Mouse (Mus musculus): Measurements from ENCODE around the gene Extl1. TPM values are rescaled to one million over a fixed set of nuclear protein-coding genes. Genes with fewer than 3 reads are reported as not detected.

Extl1 gene
- polyA plus RNA-seq, 1 experiment from 2014 or later, result 0.58 TPM

- Histone ChIP-seq H3K4me1 (ENCODE audit: control insufficient read depth, insufficient read depth, low read length) (peaks cover 9% of the 10 kb centered on the region), H3K36me3 (ENCODE audit: control insufficient read depth, insufficient read depth, low read length) (no peaks in the 10 kb centered on the region), H3K9ac (ENCODE audit: low read depth, low read length) (no peak overlapping the region), H3K9me3 (replicated peaks; ENCODE audit: control insufficient read depth, low read length, poor library complexity, severe bottlenecking) (no peaks in the 10 kb centered on the region), H3K27me3 (ENCODE audit: control insufficient read depth, insufficient read depth, low read depth, low read length) (peaks cover 27% of the 10 kb centered on the region), H3K4me2 (ENCODE audit: low read length) (no peak overlapping the region), H3K27ac (ENCODE audit: low read length) (no peak overlapping the region), H3K4me3 (ENCODE audit: low read depth, low read length) (no peak overlapping the region)
- 58% methylated on average over 1 of the region's 1 CpGs for WGBS
- no peak for ATAC-seq
Measured at GRCm38 (mm10) chr4:134374306-134374705, 9.3 kb downstream of the Extl1 start.

DNA sequence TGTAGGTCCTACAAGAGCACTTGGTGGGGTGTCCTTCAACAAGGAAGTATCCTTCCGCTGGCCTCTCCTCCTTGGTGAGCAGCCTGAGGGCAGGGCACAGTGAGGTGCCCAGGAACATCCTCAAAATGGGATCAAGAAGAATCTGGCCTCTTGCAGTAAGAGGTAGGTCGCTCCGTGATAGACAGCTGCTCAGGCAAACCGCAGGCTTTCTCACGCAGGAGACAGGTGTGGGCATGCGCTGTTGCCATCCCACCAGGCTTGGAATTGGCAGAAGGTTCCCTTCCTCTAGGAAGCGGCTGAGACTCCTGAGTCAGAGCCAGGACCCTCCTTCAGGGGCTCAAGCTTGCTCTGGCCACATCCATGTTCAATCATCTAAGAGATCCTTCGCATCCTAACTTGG is 10.4 kb downstream of the Extl1 start:
- Histone ChIP-seq H3K36me3 (ENCODE audit: control insufficient read depth, insufficient read depth, low read length) (no peaks in the 10 kb centered on the region), H3K4me3 (ENCODE audit: low read depth, low read length) (no peak overlapping the region), H3K27ac (ENCODE audit: low read length) (no peak overlapping the region), H3K9me3 (replicated peaks; ENCODE audit: control insufficient read depth, low read length, poor library complexity, severe bottlenecking) (no peaks in the 10 kb centered on the region), H3K4me2 (ENCODE audit: low read length) (no peak overlapping the region), H3K9ac (ENCODE audit: low read depth, low read length) (no peak overlapping the region), H3K27me3 (ENCODE audit: control insufficient read depth, insufficient read depth, low read depth, low read length) (peaks cover 29% of the 10 kb centered on the region), H3K4me1 (ENCODE audit: control insufficient read depth, insufficient read depth, low read length) (peaks cover 9% of the 10 kb centered on the region)
- 76% methylated on average over 8 of the region's 8 CpGs for WGBS
- ATAC-seq, result no peak

GRCm38 (mm10) chr4:134372294-134372747 is 11.3 kb downstream of the Extl1 start:
- peak overlapping the region; percentile 99 for H3K4me2 ChIP-seq (ENCODE audit: low read length)
- H3K27ac ChIP-seq (ENCODE audit: low read length), result no peak overlapping the region
- H3K27me3 ChIP-seq (ENCODE audit: control insufficient read depth, insufficient read depth, low read depth, low read length), result peaks cover 29% of the 10 kb centered on the region
- peak; percentile 88 for ATAC-seq
- WGBS, result 0% methylated on average over 16 of the region's 16 CpGs
- peak overlapping the region; percentile 55 for H3K4me3 ChIP-seq (ENCODE audit: low read depth, low read length)
- H3K4me1 ChIP-seq (ENCODE audit: control insufficient read depth, insufficient read depth, low read length), result peaks cover 9% of the 10 kb centered on the region
- no peaks in the 10 kb centered on the region for H3K9me3 ChIP-seq (replicated peaks; ENCODE audit: control insufficient read depth, low read length, poor library complexity, severe bottlenecking)
- H3K9ac ChIP-seq (ENCODE audit: low read depth, low read length), result peak overlapping the region; percentile 67
- H3K36me3 ChIP-seq (ENCODE audit: control insufficient read depth, insufficient read depth, low read length), result no peaks in the 10 kb centered on the region

- WGBS, result under 1% methylated on average over 17 of the region's 17 CpGs
- Histone ChIP-seq H3K4me3 (ENCODE audit: low read depth, low read length) (peak overlapping the region; percentile 23), H3K9me3 (replicated peaks; ENCODE audit: control insufficient read depth, low read length, poor library complexity, severe bottlenecking) (no peaks in the 10 kb centered on the region), H3K36me3 (ENCODE audit: control insufficient read depth, insufficient read depth, low read length) (no peaks in the 10 kb centered on the region), H3K27ac (ENCODE audit: low read length) (no peak overlapping the region), H3K9ac (ENCODE audit: low read depth, low read length) (peak overlapping the region; percentile 51; the same call in 1 of the 2 replicates), H3K4me2 (ENCODE audit: low read length) (peak overlapping the region; percentile 99), H3K4me1 (ENCODE audit: control insufficient read depth, insufficient read depth, low read length) (peaks cover 9% of the 10 kb centered on the region), H3K27me3 (ENCODE audit: control insufficient read depth, insufficient read depth, low read depth, low read length) (peaks cover 29% of the 10 kb centered on the region)
- no peak for ATAC-seq
Measured at GRCm38 (mm10) chr4:134371316-134371855, 12.3 kb downstream of the Extl1 start.

DNA sequence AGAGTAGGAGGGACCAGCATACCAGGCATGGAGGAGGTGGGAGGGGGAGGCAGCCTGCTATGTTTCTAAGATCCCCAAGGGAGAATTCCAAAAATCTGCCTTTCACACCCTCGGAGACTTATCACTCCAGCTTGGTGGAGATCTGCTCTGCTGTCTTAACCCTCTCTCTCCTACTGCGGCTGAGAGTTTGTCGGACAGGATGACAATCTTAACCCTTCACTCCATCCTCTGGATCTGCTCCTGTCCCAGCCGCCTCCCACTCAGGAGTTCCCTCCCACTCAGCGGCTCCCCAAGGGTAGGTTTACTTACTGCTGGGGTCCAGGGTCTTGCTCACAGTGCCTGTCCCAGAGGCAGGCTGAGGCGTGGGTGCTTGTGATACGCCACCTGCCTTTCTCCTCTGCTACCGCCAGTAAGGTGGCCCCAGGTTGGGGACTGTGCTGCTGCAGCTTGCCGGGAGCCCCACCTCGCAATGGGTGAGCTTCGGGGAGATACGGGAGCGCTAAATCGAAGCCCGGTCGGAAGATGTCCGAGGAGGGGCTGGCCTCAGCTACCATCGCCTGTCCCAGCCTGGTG is 12.9 kb downstream of the Extl1 start:
- H3K27me3 ChIP-seq (ENCODE audit: control insufficient read depth, insufficient read depth, low read depth, low read length), result peaks cover 29% of the 10 kb centered on the region
- no peak overlapping the region for H3K27ac ChIP-seq (ENCODE audit: low read length)
- no peaks in the 10 kb centered on the region for H3K9me3 ChIP-seq (replicated peaks; ENCODE audit: control insufficient read depth, low read length, poor library complexity, severe bottlenecking)
- H3K9ac ChIP-seq (ENCODE audit: low read depth, low read length), result peak overlapping the region; percentile 51; the same call in 1 of the 2 replicates
- peak overlapping the region; percentile 23 for H3K4me3 ChIP-seq (ENCODE audit: low read depth, low read length)
- WGBS, result 1% methylated on average over 18 of the region's 18 CpGs
- peaks cover 9% of the 10 kb centered on the region for H3K4me1 ChIP-seq (ENCODE audit: control insufficient read depth, insufficient read depth, low read length)
- H3K36me3 ChIP-seq (ENCODE audit: control insufficient read depth, insufficient read depth, low read length), result no peaks in the 10 kb centered on the region
- H3K4me2 ChIP-seq (ENCODE audit: low read length), result peak overlapping the region; percentile 99
- no peak for ATAC-seq

DNA sequence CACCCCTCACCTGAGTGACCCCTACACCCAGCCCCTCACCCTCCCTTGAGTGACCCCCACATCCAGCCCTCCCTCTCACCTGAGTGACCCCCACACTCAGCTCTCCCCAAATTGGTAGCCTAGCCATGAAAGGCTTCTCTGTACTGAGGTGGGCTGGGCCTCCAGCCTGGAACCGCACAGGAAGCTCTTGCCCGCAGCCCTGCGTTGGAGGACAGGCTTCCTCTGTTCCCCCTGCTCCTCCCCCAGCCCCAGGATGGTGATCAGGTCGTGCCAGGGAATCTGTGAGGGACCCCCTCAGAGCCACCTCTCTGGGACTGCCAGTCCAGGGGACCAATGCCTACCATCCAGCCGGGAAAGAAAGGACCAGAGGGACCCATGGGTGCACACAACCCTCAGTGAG is 18.4 kb downstream of the Extl1 start:
- H3K4me3 ChIP-seq (ENCODE audit: low read depth, low read length), result no peak overlapping the region
- 0 out of 2 replicates have a peak, but pooled peaks cover 2% of the 10 kb centered on the region for H3K4me1 ChIP-seq (ENCODE audit: control insufficient read depth, insufficient read depth, low read length)
- no peak for ATAC-seq
- WGBS, result 48% methylated on average over 5 of the region's 5 CpGs
- no peaks in the 10 kb centered on the region for H3K36me3 ChIP-seq (ENCODE audit: control insufficient read depth, insufficient read depth, low read length)
- H3K27me3 ChIP-seq (ENCODE audit: control insufficient read depth, insufficient read depth, low read depth, low read length), result peaks cover 10% of the 10 kb centered on the region
- H3K9ac ChIP-seq (ENCODE audit: low read depth, low read length), result no peak overlapping the region
- H3K9me3 ChIP-seq (replicated peaks; ENCODE audit: control insufficient read depth, low read length, poor library complexity, severe bottlenecking), result no peaks in the 10 kb centered on the region
- H3K4me2 ChIP-seq (ENCODE audit: low read length), result no peak overlapping the region
- H3K27ac ChIP-seq (ENCODE audit: low read length), result no peak overlapping the region

DNA sequence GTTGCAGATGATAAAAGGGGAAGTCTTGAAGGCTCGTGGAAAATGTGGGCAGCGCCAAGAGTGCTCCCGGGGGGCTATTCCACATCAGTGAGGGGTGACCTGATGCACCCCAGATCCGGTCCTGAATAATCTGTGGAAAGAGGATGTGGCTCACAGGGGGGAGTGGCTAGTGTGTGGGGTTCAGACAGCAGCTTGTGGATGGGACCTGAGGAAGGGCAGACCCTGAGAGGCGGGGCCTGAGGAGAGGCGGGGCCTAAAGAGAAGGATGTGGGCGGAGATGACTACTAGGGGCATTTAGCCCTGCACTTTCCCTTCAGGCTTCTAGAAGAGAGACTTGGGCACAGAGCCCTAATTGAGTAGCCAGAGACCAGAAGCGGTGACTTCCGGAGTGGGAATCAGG is 21.1 kb downstream of the Extl1 start:
- no peak overlapping the region for H3K27ac ChIP-seq (ENCODE audit: low read length)
- 31% methylated on average over 9 of the region's 9 CpGs for WGBS
- no peak overlapping the region for H3K9ac ChIP-seq (ENCODE audit: low read depth, low read length)
- no peaks in the 10 kb centered on the region for H3K27me3 ChIP-seq (ENCODE audit: control insufficient read depth, insufficient read depth, low read depth, low read length)
- H3K36me3 ChIP-seq (ENCODE audit: control insufficient read depth, insufficient read depth, low read length), result no peaks in the 10 kb centered on the region
- no peak for ATAC-seq
- no peaks in the 10 kb centered on the region for H3K9me3 ChIP-seq (replicated peaks; ENCODE audit: control insufficient read depth, low read length, poor library complexity, severe bottlenecking)
- no peak overlapping the region for H3K4me3 ChIP-seq (ENCODE audit: low read depth, low read length)
- peaks cover 5% of the 10 kb centered on the region; the same call in 1 of the 2 replicates for H3K4me1 ChIP-seq (ENCODE audit: control insufficient read depth, insufficient read depth, low read length)
- H3K4me2 ChIP-seq (ENCODE audit: low read length), result no peak overlapping the region

GRCm38 (mm10) chr4:134362124-134362523 is 21.5 kb downstream of the Extl1 start:
- H3K36me3 ChIP-seq (ENCODE audit: control insufficient read depth, insufficient read depth, low read length), result no peaks in the 10 kb centered on the region
- H3K27ac ChIP-seq (ENCODE audit: low read length), result no peak overlapping the region
- no peak overlapping the region for H3K4me2 ChIP-seq (ENCODE audit: low read length)
- H3K9me3 ChIP-seq (replicated peaks; ENCODE audit: control insufficient read depth, low read length, poor library complexity, severe bottlenecking), result no peaks in the 10 kb centered on the region
- no peak overlapping the region for H3K9ac ChIP-seq (ENCODE audit: low read depth, low read length)
- no peaks in the 10 kb centered on the region for H3K27me3 ChIP-seq (ENCODE audit: control insufficient read depth, insufficient read depth, low read depth, low read length)
- H3K4me3 ChIP-seq (ENCODE audit: low read depth, low read length), result no peak overlapping the region
- peaks cover 9% of the 10 kb centered on the region; the same call in 1 of the 2 replicates for H3K4me1 ChIP-seq (ENCODE audit: control insufficient read depth, insufficient read depth, low read length)
- no peak for ATAC-seq
- WGBS, result 68% methylated on average over 9 of the region's 9 CpGs

DNA sequence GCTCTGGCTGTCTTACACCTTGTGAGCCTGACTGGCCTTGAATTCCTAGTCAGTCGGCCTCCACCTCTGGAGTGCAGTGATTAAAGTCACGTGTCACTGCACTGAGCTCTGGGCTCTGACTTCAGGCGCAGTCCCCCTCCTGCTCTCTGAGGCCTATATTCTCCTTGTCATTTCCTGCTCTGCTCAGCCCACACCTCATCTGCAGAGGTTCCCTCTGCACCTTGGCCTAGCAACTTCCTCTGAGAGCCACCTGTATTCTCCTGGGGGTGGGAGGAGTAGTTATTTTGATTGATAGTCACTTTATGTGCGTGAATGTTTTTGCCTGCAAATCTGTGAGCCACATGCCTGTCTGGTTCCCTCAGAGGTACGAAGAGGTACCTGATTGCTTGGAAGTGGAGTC is 22.4 kb downstream of the Extl1 start:
- Histone ChIP-seq H3K9ac (ENCODE audit: low read depth, low read length) (no peak overlapping the region), H3K36me3 (ENCODE audit: control insufficient read depth, insufficient read depth, low read length) (no peaks in the 10 kb centered on the region), H3K9me3 (replicated peaks; ENCODE audit: control insufficient read depth, low read length, poor library complexity, severe bottlenecking) (no peaks in the 10 kb centered on the region), H3K4me3 (ENCODE audit: low read depth, low read length) (no peak overlapping the region), H3K4me2 (ENCODE audit: low read length) (no peak overlapping the region), H3K4me1 (ENCODE audit: control insufficient read depth, insufficient read depth, low read length) (peaks cover 11% of the 10 kb centered on the region; the same call in 1 of the 2 replicates), H3K27ac (ENCODE audit: low read length) (no peak overlapping the region), H3K27me3 (ENCODE audit: control insufficient read depth, insufficient read depth, low read depth, low read length) (no peaks in the 10 kb centered on the region)
- WGBS, result 52% methylated on average over 5 of the region's 5 CpGs
- ATAC-seq, result no peak

All from midbrain, embryonic 16.5 days (tissue).